Mouse (Mus musculus) heart, postnatal 0 days (tissue): ENCODE data around the gene Cyp3a13.

Experiments used
- CTCF ChIP-seq: IDR thresholded peaks from 2 replicates; pipeline ENCODE4 v1.5.1; 2016; ENCODE audit warnings: antibody characterized with exemption, control low read depth, low read depth
- EP300 ChIP-seq: IDR thresholded peaks from 2 replicates; pipeline ENCODE4 v1.6.1; 2016; ENCODE audit warnings: antibody characterized with exemption, low read depth

- TF ChIP-seq CTCF (no peak), EP300 (no peak)
These were observed 25.9 kb upstream of the Cyp3a13 start for GRCm38 (mm10) chr5:137947303-137947702.
